Mouse (Mus musculus) G1E (cell line): ENCODE data around the gene Prkca.

Source experiments
- CTCF ChIP-seq: IDR thresholded peaks from 2 replicates; pipeline ENCODE4 v1.5.1; 2012; ENCODE audit warnings: low read depth, low read length, inconsistent platforms, mixed read lengths
- GATA1 ChIP-seq: IDR thresholded peaks from 2 replicates; pipeline ENCODE4 v1.6.1; 2012; ENCODE audit warnings: borderline replicate concordance, low read length, inconsistent platforms, mixed read lengths
- GATA2 ChIP-seq: IDR thresholded peaks from 2 replicates; pipeline ENCODE4 v1.6.1; 2012; ENCODE audit warnings: low read depth, low read length, inconsistent platforms, borderline replicate concordance
- POLR2AphosphoS5 ChIP-seq: IDR thresholded peaks from 2 replicates; pipeline ENCODE4 v1.6.1; 2012; ENCODE audit warnings: low read depth, low read length, inconsistent platforms; ENCODE audit not compliant: insufficient replicate concordance
- TAL1 ChIP-seq: conservative IDR thresholded peaks from 2 replicates; pipeline ENCODE4 v1.6.1; 2012; ENCODE audit warnings: low read depth, low read length, inconsistent platforms, mixed read lengths

DNA sequence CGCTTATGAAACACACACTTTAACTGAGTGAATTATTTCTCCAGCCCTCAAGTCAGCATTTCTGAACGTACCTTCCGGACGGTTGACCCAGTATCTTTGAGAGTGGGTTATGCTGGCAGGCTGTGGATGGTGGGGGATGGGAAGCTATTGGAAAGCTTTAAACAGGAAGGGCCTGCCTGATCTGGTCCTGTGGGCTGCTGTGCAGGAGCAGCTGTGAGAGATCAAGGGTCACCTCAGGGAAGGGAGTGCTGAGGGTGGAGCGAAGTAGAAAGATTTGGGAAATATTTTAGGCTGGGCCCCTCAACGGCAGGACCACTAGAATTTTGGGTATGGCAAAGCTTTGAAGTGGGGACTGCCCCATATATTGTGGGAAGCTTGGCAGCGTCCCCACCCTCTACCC, 412.0 kb downstream of the Prkca start:
- TF ChIP-seq TAL1 = no peak
- TF ChIP-seq CTCF = no peak
- TF ChIP-seq POLR2AphosphoS5 = no peak
- no peak for TF ChIP-seq GATA1
- TF ChIP-seq GATA2 = no peak
